Mouse (Mus musculus) lung, adult 2 months (tissue): ENCODE results near the gene Defb25. TPM values are rescaled to one million over a fixed set of nuclear protein-coding genes. Genes with fewer than 3 reads are reported as not detected.
A peak's percentile ranks its signal among the peaks of the same experiment; 100 is the strongest.
"Not testable (repeated sequence)": the region's sequence is repeated elsewhere in the genome, so short reads cannot be mapped to it uniquely, and the experiment has no call there.

ENCODE experiments used
- DNase-seq: peaks from one replicate; pipeline ENCODE4 v3.0.0; 2022
- H3K4me1 ChIP-seq: fragments of 200-500 bp; 2 replicates; pipeline ENCODE4 v1.6.1; 2011; ENCODE audit warnings: low read length; ENCODE audit not compliant: control insufficient read depth, insufficient read depth
- H3K4me3 ChIP-seq: fragments of 200-500 bp; replicated peaks from 2 replicates; pipeline ENCODE3; 2011; ENCODE audit warnings: low read depth, mild to moderate bottlenecking, control low read depth, low read length; ENCODE audit errors: extremely low read depth
- CTCF ChIP-seq: fragments of 200-500 bp; IDR thresholded peaks from 2 replicates; pipeline ENCODE4 v1.5.1; 2011; ENCODE audit warnings: mild to moderate bottlenecking, low read length, control low read depth; ENCODE audit not compliant: insufficient read depth
- POLR2A ChIP-seq: fragments of 200-500 bp; IDR thresholded peaks from 2 replicates; pipeline ENCODE4 v1.6.1; 2011; ENCODE audit warnings: low read depth, mild to moderate bottlenecking, control low read depth, low read length, borderline replicate concordance; ENCODE audit errors: extremely low read depth
- WGBS: fragments of 180-500 bp; shearing (Covaris S2); methylation state at CpG from one replicate; pipeline ENCODE4 v1.1.7; 2018; 5-methylcytosine and 5-hydroxymethylcytosine counted together
- polyA plus RNA-seq: library from polyadenylated mRNA; depleted of rRNA; stranded (reverse); fragments of >200 nt; gene quantifications from 2 replicates; pipeline ENCODE4 v1.2.3, GENCODE M21; 2012; rRNA removed

Defb25 gene
- polyA plus RNA-seq, result 1.1 TPM in 1 of 2 replicates, not detected in the other

GRCm38 (mm10) chr2:152622953-152623352 is at the start of gene Defb25:
TSS of gene Defb25 (minus strand) at chr2:152623053.
- no peaks in the 10 kb centered on the region for H3K4me1 ChIP-seq
- TF ChIP-seq POLR2A (no peak), CTCF (no peak)
- no peak for DNase-seq
- no peak within 1 kb of the TSS for H3K4me3 ChIP-seq
- 81% methylated on average over 7 of the region's 7 CpGs for WGBS

GRCm38 (mm10) chr2:152672166-152672565 is 49.3 kb upstream of the Defb25 start:
- no peak overlapping the region for H3K4me3 ChIP-seq
- peak; percentile 41 for DNase-seq

GRCm38 (mm10) chr2:152671642-152671999 is 48.8 kb upstream of the Defb25 start:
- 6% methylated on average over 5 of the region's 5 CpGs for WGBS
- Histone ChIP-seq H3K4me3 (no peak overlapping the region), H3K4me1 (peaks cover 18% of the 10 kb centered on the region)
- DNase-seq, result no peak
- TF ChIP-seq POLR2A (no peak), CTCF (peak; percentile 55)

More at GRCm38 (mm10) chr2:152672166-152672565, 49.3 kb upstream of the Defb25 start:
- peaks cover 18% of the 10 kb centered on the region for H3K4me1 ChIP-seq
- TF ChIP-seq CTCF, result no peak
- no peak for TF ChIP-seq POLR2A
- WGBS, result 51% methylated on average over 12 of the region's 12 CpGs

- Histone ChIP-seq H3K4me3 (no peak overlapping the region), H3K4me1 (peaks cover 18% of the 10 kb centered on the region)
- no peak for TF ChIP-seq CTCF
- no peak for TF ChIP-seq POLR2A
- WGBS, result 28% methylated on average over 9 of the region's 9 CpGs
- DNase-seq, result no peak
Observed at GRCm38 (mm10) chr2:152670983-152671641, 48.3 kb upstream of the Defb25 start.

GRCm38 (mm10) chr2:152669639-152670484 is 47.0 kb upstream of the Defb25 start:
- peak overlapping the region; percentile 77 for H3K4me3 ChIP-seq
- TF ChIP-seq CTCF (no peak), POLR2A (no peak)
- 2% methylated on average over 46 of the region's 46 CpGs for WGBS
- H3K4me1 ChIP-seq, result peaks cover 18% of the 10 kb centered on the region
- DNase-seq, result peak; percentile 25

GRCm38 (mm10) chr2:152669256-152669638 is 46.4 kb upstream of the Defb25 start, which contains the start of gene H13:
TSS of gene H13 (plus strand) at chr2:152669461.
- Histone ChIP-seq H3K4me3 (peak within 1 kb of the TSS; percentile 77), H3K4me1 (peaks cover 18% of the 10 kb centered on the region)
- WGBS, result under 1% methylated on average over 35 of the region's 35 CpGs
- TF ChIP-seq CTCF (peak; percentile 90), POLR2A (peak; percentile 98)
- peak; percentile 90 for DNase-seq

- H3K4me3 ChIP-seq, DNase-seq, H3K4me1 ChIP-seq: not testable (repeated sequence)
- 63% methylated on average over 3 of the region's 3 CpGs for WGBS
Observed at GRCm38 (mm10) chr2:152666191-152666590, 43.3 kb upstream of the Defb25 start.

- Histone ChIP-seq H3K4me3 (no peak overlapping the region), H3K4me1 (no peaks in the 10 kb centered on the region)
- 71% methylated on average over 6 of the region's 6 CpGs for WGBS
- DNase-seq, result no peak
- TF ChIP-seq CTCF (no peak), POLR2A (no peak)
Observed at GRCm38 (mm10) chr2:152661163-152661562, 38.3 kb upstream of the Defb25 start.

GRCm38 (mm10) chr2:152657398-152657797 is 34.5 kb upstream of the Defb25 start:
- peak; percentile 40 for TF ChIP-seq CTCF
- no peak for TF ChIP-seq POLR2A
- Histone ChIP-seq H3K4me1 (no peaks in the 10 kb centered on the region), H3K4me3 (no peak overlapping the region)
- 52% methylated on average over 10 of the region's 10 CpGs for WGBS
- DNase-seq, result no peak
